11 mouse cellular contexts compared by ENCODE assay signal in the genomic region with DNA sequence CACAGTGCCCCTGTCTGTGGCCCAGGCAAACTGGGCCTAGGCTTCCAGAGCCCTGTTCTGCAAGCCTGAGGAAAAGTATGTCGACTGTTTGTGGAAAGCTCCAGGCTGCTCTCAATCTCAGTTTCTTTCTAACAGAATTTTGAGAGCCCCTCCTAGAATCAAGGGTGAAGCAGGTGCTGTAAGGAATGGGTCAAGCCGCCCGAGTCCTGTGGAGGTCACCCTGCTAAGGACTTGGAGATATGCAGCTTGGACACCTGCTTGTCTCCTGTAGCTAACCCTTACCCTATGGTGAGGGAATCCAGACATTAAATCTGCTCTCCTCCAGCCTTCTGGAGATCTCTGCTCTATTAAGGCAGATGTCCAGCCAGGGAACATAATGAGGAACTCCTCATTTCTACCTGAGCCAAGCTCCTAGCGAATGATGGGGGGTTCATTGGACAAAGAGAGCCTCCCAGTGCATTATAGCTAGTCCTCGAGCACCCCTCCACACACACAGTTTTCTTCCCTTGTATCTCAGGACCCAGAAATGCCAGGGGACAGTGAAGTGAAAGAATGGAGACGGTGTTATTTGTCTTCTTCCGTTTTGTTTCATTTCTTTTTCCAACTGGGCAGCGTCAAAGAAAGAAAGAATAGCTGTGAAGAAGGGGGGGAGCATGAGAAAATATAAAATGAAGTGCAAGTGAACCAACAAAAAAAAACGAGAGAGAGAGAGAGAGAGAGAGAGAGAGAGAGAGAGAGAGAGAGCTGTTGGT. TPM values are rescaled to one million over a fixed set of nuclear protein-coding genes. Genes with fewer than 3 reads are reported as not detected.
DNase-seq lines count a peak whose midpoint lies in the region; ATAC-seq lines count a peak whose summit lies in the region.
"Had no signal": no experiment of that assay in that cellular context is flagged by ENCODE, and none has a peak within 500 bp of the region (broad histone marks: within the 10 kb centered on the region; RNA-seq: fewer than 3 reads in every experiment).

No protein-coding gene starts in this region.

- peak; percentile 37 for DNase-seq in embryo, embryonic 10.5 days (ENCODE audit: low spot score)
- no peak for DNase-seq in embryo, embryonic 9.5 days (ENCODE audit: extremely low spot score)
- no peak for DNase-seq in kidney, postnatal 25 days
- no peak for DNase-seq in cerebellum, adult 11-12 months
- no peak for DNase-seq in right cerebral cortex, adult 2 months (ENCODE audit: low spot score in 2 of 2)
- DNase-seq: thymus, postnatal 36 days had no signal

- peak overlapping the region; percentile 74 for H3K4me3 ChIP-seq in kidney, embryonic 16.5 days (ENCODE audit: low read length)
- peak overlapping the region; percentile 42 for H3K4me3 ChIP-seq in hindbrain, embryonic 13.5 days
- peak overlapping the region; percentile 46 for H3K4me3 ChIP-seq in neural tube, embryonic 12.5 days
- H3K4me3 ChIP-seq: forebrain, embryonic 13.5 days; midbrain, embryonic 12.5 days had no signal

- H3K36me3 ChIP-seq in kidney, embryonic 16.5 days (ENCODE audit: insufficient read depth, low read length): peaks cover 6% of the 10 kb centered on the region; the same call in 1 of the 2 replicates
- no peaks in the 10 kb centered on the region for H3K36me3 ChIP-seq in hindbrain, embryonic 13.5 days
- H3K36me3 ChIP-seq in neural tube, embryonic 12.5 days: no peaks in the 10 kb centered on the region
- H3K36me3 ChIP-seq: midbrain, embryonic 12.5 days had no signal

- no peak for ATAC-seq in kidney, embryonic 16.5 days (ENCODE audit: low FRiP score, low TSS enrichment)
- no peak for ATAC-seq in hindbrain, embryonic 13.5 days (ENCODE audit: low FRiP score)
- ATAC-seq in neural tube, embryonic 12.5 days (ENCODE audit: low FRiP score, low read depth): no peak
- ATAC-seq: forebrain, embryonic 13.5 days had no signal

- peak overlapping the region; percentile 94 for H3K9ac ChIP-seq in kidney, embryonic 16.5 days (replicated peaks; ENCODE audit: low read length)
- peak overlapping the region; percentile 63; the same call in 1 of the 2 replicates for H3K9ac ChIP-seq in hindbrain, embryonic 13.5 days
- peak overlapping the region; percentile 65 for H3K9ac ChIP-seq in neural tube, embryonic 12.5 days
- H3K9ac ChIP-seq: forebrain, embryonic 13.5 days; midbrain, embryonic 12.5 days had no signal

- H3K9me3 ChIP-seq in kidney, embryonic 16.5 days (ENCODE audit: low read length): no peaks in the 10 kb centered on the region
- H3K9me3 ChIP-seq in hindbrain, embryonic 13.5 days: no peaks in the 10 kb centered on the region
- no peaks in the 10 kb centered on the region for H3K9me3 ChIP-seq in neural tube, embryonic 12.5 days
- H3K9me3 ChIP-seq: forebrain, embryonic 13.5 days; midbrain, embryonic 12.5 days had no signal

- 14% methylated on average over 9 of the region's 9 CpGs for WGBS in kidney, embryonic 16.5 days
- WGBS in hindbrain, embryonic 13.5 days: 4% methylated on average over 9 of the region's 9 CpGs
- 4% methylated on average over 9 of the region's 9 CpGs for WGBS in neural tube, embryonic 12.5 days

- peak overlapping the region; percentile 79 for H3K4me2 ChIP-seq in kidney, embryonic 16.5 days (replicated peaks; ENCODE audit: low read depth, low read length)
- H3K4me2 ChIP-seq in hindbrain, embryonic 13.5 days: no peak overlapping the region; the same call in 1 of the 2 replicates
- peak overlapping the region; percentile 72 for H3K4me2 ChIP-seq in neural tube, embryonic 12.5 days (replicated peaks)
- H3K4me2 ChIP-seq: forebrain, embryonic 13.5 days; midbrain, embryonic 12.5 days had no signal

- H3K27ac ChIP-seq in kidney, embryonic 16.5 days (ENCODE audit: low read length): peak overlapping the region; percentile 94
- no peak overlapping the region for H3K27ac ChIP-seq in hindbrain, embryonic 13.5 days
- H3K27ac ChIP-seq in neural tube, embryonic 12.5 days: no peak overlapping the region
- H3K27ac ChIP-seq: forebrain, embryonic 13.5 days; midbrain, embryonic 12.5 days had no signal

- peaks cover 25% of the 10 kb centered on the region for H3K4me1 ChIP-seq in kidney, embryonic 16.5 days (ENCODE audit: insufficient read depth, low read length)
- peaks cover 34% of the 10 kb centered on the region for H3K4me1 ChIP-seq in hindbrain, embryonic 13.5 days (replicated peaks)
- H3K4me1 ChIP-seq in neural tube, embryonic 12.5 days: peaks cover 27% of the 10 kb centered on the region

- peaks cover 54% of the 10 kb centered on the region for H3K27me3 ChIP-seq in kidney, embryonic 16.5 days (ENCODE audit: insufficient read depth, low read length)
- H3K27me3 ChIP-seq in hindbrain, embryonic 13.5 days: peaks cover 99% of the 10 kb centered on the region
- H3K27me3 ChIP-seq in neural tube, embryonic 12.5 days (replicated peaks): peaks cover 96% of the 10 kb centered on the region

RNA-seq across cellular contexts. Expression of a gene that starts 2.8 kb away (rescaled TPM):
- polyA plus RNA-seq in kidney, embryonic 16.5 days (2015; fragmentation: Nextera tagmentation; extraction: Ambion mirVana): 10.3 TPM in 2 replicates
- polyA plus RNA-seq in hindbrain, embryonic 13.5 days (2015; fragmentation: Nextera tagmentation; extraction: Ambion mirVana): 1.6 and 1.7 TPM in 2 replicates
- 4.7 and 5.3 TPM in 2 replicates for polyA plus RNA-seq in neural tube, embryonic 12.5 days (2016; fragmentation: Nextera tagmentation; extraction: Ambion mirVana)

RNA-seq across cellular contexts. Expression of a gene that starts 15.0 kb away (rescaled TPM):
- not detected in 2 replicates for polyA plus RNA-seq in kidney, embryonic 16.5 days (2015; fragmentation: Nextera tagmentation; extraction: Ambion mirVana)
- polyA plus RNA-seq in hindbrain, embryonic 13.5 days (2015; fragmentation: Nextera tagmentation; extraction: Ambion mirVana): not detected in 2 replicates
- not detected in 2 replicates for polyA plus RNA-seq in neural tube, embryonic 12.5 days (2016; fragmentation: Nextera tagmentation; extraction: Ambion mirVana)
- polyA plus RNA-seq: forebrain, embryonic 13.5 days; midbrain, embryonic 12.5 days had no signal

RNA-seq across cellular contexts. Expression of a gene that starts 51.0 kb away (rescaled TPM):
- 0.24 and 1.7 TPM in 2 replicates for polyA plus RNA-seq in kidney, embryonic 16.5 days (2015; fragmentation: Nextera tagmentation; extraction: Ambion mirVana)
- 0.34 TPM in 2 replicates for polyA plus RNA-seq in hindbrain, embryonic 13.5 days (2015; fragmentation: Nextera tagmentation; extraction: Ambion mirVana)
- 0.39 and 0.61 TPM in 2 replicates for polyA plus RNA-seq in neural tube, embryonic 12.5 days (2016; fragmentation: Nextera tagmentation; extraction: Ambion mirVana)
